Mouse (Mus musculus) limb, embryonic 11.5 days (tissue): ENCODE measurements around the gene Pip5k1c. TPM values are rescaled to one million over a fixed set of nuclear protein-coding genes. Genes with fewer than 3 reads are reported as not detected.
A peak's percentile ranks its signal among the peaks of the same experiment; 100 is the strongest.

Experiments used
- ATAC-seq: fragments of 200-750 bp; cut with Nextera tagmentation; 2 replicates; pipeline ENCODE4 v1.8.0; 2017; ENCODE audit warnings: low read depth; ENCODE audit not compliant: insufficient number of reproducible peaks, low FRiP score, low TSS enrichment
- DNase-seq: peaks from one replicate; pipeline ENCODE4 v3.0.0-alpha.2; 2015; ENCODE audit warnings: low spot score
- H3K27ac ChIP-seq: fragments of 300-500 bp; sonication (generic); replicated peaks from 2 replicates; pipeline ENCODE4 v1.5.1; 2014; ENCODE audit warnings: low read depth, mild to moderate bottlenecking, low read length
- H3K27me3 ChIP-seq: fragments of 300-500 bp; sonication (generic); 2 replicates; pipeline ENCODE4 v1.6.1; 2014; ENCODE audit warnings: mild to moderate bottlenecking, low read length, mixed read lengths; ENCODE audit not compliant: control insufficient read depth, insufficient read depth
- H3K36me3 ChIP-seq: fragments of 300-500 bp; sonication (generic); 2 replicates; pipeline ENCODE4 v1.6.1; 2014; ENCODE audit warnings: mild to moderate bottlenecking, low read length, moderate library complexity, mixed read lengths; ENCODE audit not compliant: control insufficient read depth, insufficient read depth
- H3K4me1 ChIP-seq: fragments of 300-500 bp; sonication (generic); 2 replicates; pipeline ENCODE4 v1.6.1; 2014; ENCODE audit warnings: low read length, mixed read lengths; ENCODE audit not compliant: control insufficient read depth, insufficient read depth
- H3K4me2 ChIP-seq: fragments of 300-500 bp; sonication (generic); 2 replicates; pipeline ENCODE4 v1.6.1; 2014; ENCODE audit warnings: low read depth, mild to moderate bottlenecking, moderate library complexity; ENCODE audit not compliant: severe bottlenecking
- H3K4me3 ChIP-seq: fragments of 300-500 bp; sonication (generic); 2 replicates; pipeline ENCODE4 v1.5.1; 2014; ENCODE audit warnings: low read depth, low read length
- H3K9ac ChIP-seq: fragments of 300-500 bp; sonication (generic); 2 replicates; pipeline ENCODE4 v1.6.1; 2014; ENCODE audit warnings: mild to moderate bottlenecking, low read length
- H3K9me3 ChIP-seq: fragments of 300-500 bp; sonication (generic); 2 replicates; pipeline ENCODE4 v1.6.1; 2016; ENCODE audit warnings: low read length; ENCODE audit not compliant: control insufficient read depth
- WGBS: fragments of 180-500 bp; shearing (Covaris S2); extraction: QIAGEN DNeasy Blood & Tissue Kit; methylation state at CpG from one replicate; pipeline ENCODE4 v1.1.7; 2014; 5-methylcytosine and 5-hydroxymethylcytosine counted together
- microRNA-seq: library from miRNA; unstranded; fragments of <30 nt; microRNA quantifications from one replicate; pipeline ENCODE4, GENCODE M21; 2016
- polyA plus RNA-seq: library from polyadenylated mRNA; unstranded; fragments of >200 nt; fragmentation: Nextera tagmentation; extraction: Ambion mirVana; gene quantifications from 2 replicates; pipeline ENCODE4 v1.2.1, GENCODE M21; 2014

The Pip5k1c gene
- polyA plus RNA-seq, 1 experiment from 2014 or later = 49.0 TPM

GRCm38 (mm10) chr10:81365672-81366476, 73.1 kb downstream of the Pip5k1c start, which contains the start of gene 4930404N11Rik:
4930404N11Rik (minus strand) TSS chr10:81365816.
- Histone ChIP-seq H3K9ac (0 out of 2 replicates have a peak within 1 kb of the TSS, but pooled peaks have one; percentile 4), H3K36me3 (peaks cover 34% of the 10 kb centered on the region), H3K4me3 (peak within 1 kb of the TSS; percentile 28), H3K27ac (no peak within 1 kb of the TSS), H3K4me1 (peaks cover 17% of the 10 kb centered on the region), H3K9me3 (no peaks in the 10 kb centered on the region), H3K4me2 (peak within 1 kb of the TSS; percentile 54; the same call in 1 of the 2 replicates), H3K27me3 (peaks cover 27% of the 10 kb centered on the region)
- WGBS = 30% methylated on average over 12 of the region's 12 CpGs
- DNase-seq (no peak), ATAC-seq (no peak; the same call in 1 of the 2 replicates)

DNA sequence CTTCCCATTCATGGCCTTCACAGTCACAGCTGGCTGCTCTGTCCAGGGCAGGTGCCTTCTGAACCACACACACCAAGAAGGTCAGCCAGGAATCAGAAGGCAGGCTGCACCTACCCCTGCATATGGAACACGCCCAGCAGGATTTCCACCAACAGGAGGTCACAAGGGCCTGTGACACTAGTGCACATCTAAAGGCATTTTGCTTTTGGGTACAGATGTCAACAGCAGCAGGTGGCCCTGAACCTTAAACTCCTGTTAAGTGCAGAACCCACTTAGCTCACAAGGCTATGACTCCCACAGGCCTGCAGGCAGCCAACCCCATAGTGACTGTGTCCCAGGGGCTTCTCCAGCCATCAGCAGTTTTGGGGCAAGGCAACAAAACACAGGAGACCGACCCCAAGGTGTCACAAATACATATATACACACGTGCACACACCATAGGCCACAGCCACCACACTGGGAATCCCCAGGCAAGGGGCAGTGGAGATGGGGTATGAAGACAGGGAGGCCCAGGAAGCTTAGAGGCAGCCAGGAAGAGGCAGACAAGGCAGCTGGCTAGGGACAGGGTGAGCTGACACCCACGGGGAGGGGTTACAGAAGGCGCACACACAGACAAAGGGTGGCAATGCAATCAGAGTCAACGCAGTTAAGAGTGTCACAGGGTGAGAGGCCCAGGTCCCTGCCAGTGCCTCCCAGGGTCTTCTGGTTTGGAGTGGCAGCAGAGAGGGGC, 73.9 kb downstream of the Pip5k1c start:
- peaks cover 37% of the 10 kb centered on the region for H3K36me3 ChIP-seq
- H3K9me3 ChIP-seq = no peaks in the 10 kb centered on the region
- H3K9ac ChIP-seq = no peak overlapping the region
- peaks cover 27% of the 10 kb centered on the region for H3K27me3 ChIP-seq
- no peak overlapping the region for H3K4me3 ChIP-seq
- no peak overlapping the region for H3K4me2 ChIP-seq
- H3K27ac ChIP-seq = no peak overlapping the region
- WGBS = 82% methylated on average over 6 of the region's 6 CpGs
- DNase-seq (no peak), ATAC-seq (no peak)
- peaks cover 17% of the 10 kb centered on the region for H3K4me1 ChIP-seq

GRCm38 (mm10) chr10:81367207-81367495, 74.4 kb downstream of the Pip5k1c start:
- H3K4me2 ChIP-seq = no peak overlapping the region
- H3K9me3 ChIP-seq = no peaks in the 10 kb centered on the region
- no peak for DNase-seq
- no peak overlapping the region for H3K9ac ChIP-seq
- H3K27ac ChIP-seq = no peak overlapping the region
- ATAC-seq = no peak
- WGBS = 88% methylated on average over 6 of the region's 6 CpGs
- peaks cover 37% of the 10 kb centered on the region for H3K36me3 ChIP-seq
- peaks cover 27% of the 10 kb centered on the region for H3K27me3 ChIP-seq
- peaks cover 17% of the 10 kb centered on the region for H3K4me1 ChIP-seq
- H3K4me3 ChIP-seq = no peak overlapping the region

Small RNA genes within 50 kb of the gene (microRNA-seq; reads per million reads assigned to microRNA genes)
- gene Mir3057 = 13.1 reads per million, percentile 23 among the genes with 10 or more reads in this experiment

Other genes with a start within 250 kb of the Pip5k1c start
- gene Sgta, start 232.8 kb upstream of the Pip5k1c start, polyA plus RNA-seq = 219 and 221 TPM in 2 replicates
- 64.0 and 73.5 TPM in 2 replicates for gene Thop1, start 222.9 kb upstream of the Pip5k1c start, polyA plus RNA-seq
- 0.27 and 0.28 TPM in 2 replicates for gene Creb3l3, start 194.1 kb upstream of the Pip5k1c start, polyA plus RNA-seq
- 230 and 239 TPM in 2 replicates for gene Map2k2, start 187.0 kb upstream of the Pip5k1c start, polyA plus RNA-seq
- gene Zbtb7a, start 157.7 kb upstream of the Pip5k1c start, polyA plus RNA-seq = 6.7 and 8.4 TPM in 2 replicates
- 53.3 and 56.9 TPM in 2 replicates for gene Pias4, start 125.0 kb upstream of the Pip5k1c start, polyA plus RNA-seq
- 428 TPM in 2 replicates for gene Eef2, start 116.3 kb upstream of the Pip5k1c start, polyA plus RNA-seq
- gene Dapk3, start 110.0 kb upstream of the Pip5k1c start, polyA plus RNA-seq = 43.3 and 49.1 TPM in 2 replicates
- not detected in 2 replicates for gene 4930442H23Rik, start 109.1 kb upstream of the Pip5k1c start, polyA plus RNA-seq
- 0.08 TPM in 1 of 2 replicates, not detected in the other for gene Nmrk2, start 90.9 kb upstream of the Pip5k1c start, polyA plus RNA-seq
- 0.11 and 0.27 TPM in 2 replicates for gene Atcay, start 62.1 kb upstream of the Pip5k1c start, polyA plus RNA-seq
- 3.4 and 4.2 TPM in 2 replicates for gene Zfr2, start 59.8 kb upstream of the Pip5k1c start, polyA plus RNA-seq
- gene Matk, start 40.0 kb upstream of the Pip5k1c start, polyA plus RNA-seq = 1.2 and 2.3 TPM in 2 replicates
- 198 and 217 TPM in 2 replicates for gene Mrpl54, start 26.0 kb upstream of the Pip5k1c start, polyA plus RNA-seq
- 45.3 and 46.3 TPM in 2 replicates for gene Apba3, start 26.0 kb upstream of the Pip5k1c start, polyA plus RNA-seq
- 2.0 TPM in 2 replicates for gene Tjp3, start 1.4 kb upstream of the Pip5k1c start, polyA plus RNA-seq
- 35.9 and 40.0 TPM in 2 replicates for gene Cactin, start 28.1 kb downstream of the Pip5k1c start, polyA plus RNA-seq
- gene Tbxa2r, start 35.8 kb downstream of the Pip5k1c start, polyA plus RNA-seq = 1.7 and 1.8 TPM in 2 replicates
- gene Gipc3, start 50.3 kb downstream of the Pip5k1c start, polyA plus RNA-seq = not detected in 2 replicates
- 129 and 130 TPM in 2 replicates for gene Hmg20b, start 57.5 kb downstream of the Pip5k1c start, polyA plus RNA-seq
- 4.7 and 5.9 TPM in 2 replicates for gene Mfsd12, start 64.5 kb downstream of the Pip5k1c start, polyA plus RNA-seq
- gene 4930404N11Rik, start 72.9 kb downstream of the Pip5k1c start, polyA plus RNA-seq = 0.21 and 0.45 TPM in 2 replicates
- gene Fzr1, start 85.6 kb downstream of the Pip5k1c start, polyA plus RNA-seq = 107 and 119 TPM in 2 replicates
- 53.7 and 55.7 TPM in 2 replicates for gene Dohh, start 91.5 kb downstream of the Pip5k1c start, polyA plus RNA-seq
- 2.1 and 2.8 TPM in 2 replicates for gene Gm48551, start 91.5 kb downstream of the Pip5k1c start, polyA plus RNA-seq
- gene Gm48552, start 96.0 kb downstream of the Pip5k1c start, polyA plus RNA-seq = 0.40 and 1.0 TPM in 2 replicates
- 3.4 and 3.5 TPM in 2 replicates for gene Smim24, start 100.1 kb downstream of the Pip5k1c start, polyA plus RNA-seq
- 16.7 and 18.7 TPM in 2 replicates for gene Nfic, start 162.7 kb downstream of the Pip5k1c start, polyA plus RNA-seq
- 0.33 and 0.77 TPM in 2 replicates for gene Celf5, start 189.7 kb downstream of the Pip5k1c start, polyA plus RNA-seq
- 60.3 and 66.8 TPM in 2 replicates for gene Ncln, start 203.4 kb downstream of the Pip5k1c start, polyA plus RNA-seq
- gene S1pr4, start 207.2 kb downstream of the Pip5k1c start, polyA plus RNA-seq = 0.10 and 0.43 TPM in 2 replicates
- gene Gna15, start 231.3 kb downstream of the Pip5k1c start, polyA plus RNA-seq = 0.99 and 1.1 TPM in 2 replicates